Mouse (Mus musculus) liver, embryonic 14.5 days (tissue): Measurements from ENCODE around the gene Urb1.

Source experiments
- CTCF ChIP-seq: IDR thresholded peaks from 2 replicates; pipeline ENCODE4 v1.5.1; 2016; ENCODE audit warnings: antibody characterized with exemption, low read depth, control low read depth
- EP300 ChIP-seq: IDR thresholded peaks from 2 replicates; pipeline ENCODE4 v1.6.1; 2016; ENCODE audit warnings: antibody characterized with exemption, low read depth

DNA sequence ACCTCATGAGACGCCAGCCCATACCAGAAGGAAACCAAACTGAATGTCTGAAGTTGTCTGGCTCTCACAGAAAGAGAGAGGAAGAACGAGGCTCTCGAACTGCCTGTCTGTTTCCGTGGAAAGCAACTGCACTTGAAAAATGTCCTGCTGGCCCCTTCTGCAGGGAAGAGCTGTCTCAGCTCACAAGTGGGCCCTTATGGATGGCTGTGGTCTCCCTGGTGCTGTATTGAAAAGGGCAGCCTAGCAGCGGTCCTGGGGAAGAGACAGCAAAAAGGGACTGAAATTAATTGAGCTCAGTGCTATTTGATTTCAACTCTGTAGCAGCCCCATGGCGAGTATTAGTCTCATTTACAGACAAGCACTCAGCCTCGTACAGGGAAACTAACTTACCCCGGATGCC lies 27.2 kb upstream of the Urb1 start:
- no peak for TF ChIP-seq EP300
- no peak for TF ChIP-seq CTCF
